Mouse (Mus musculus) neural tube, embryonic 14.5 days (tissue): Measurements from ENCODE around the gene Bcl7b. TPM values are rescaled to one million over a fixed set of nuclear protein-coding genes. Genes with fewer than 3 reads are reported as not detected.
A peak's percentile ranks its signal among the peaks of the same experiment; 100 is the strongest.

ENCODE experiments used
- ATAC-seq: fragments of 200-750 bp; cut with Nextera tagmentation; 2 replicates; pipeline ENCODE4 v1.8.0; 2017; ENCODE audit warnings: low read depth, mild to moderate bottlenecking, moderate TSS enrichment, moderate library complexity
- H3K27ac ChIP-seq: fragments of 300-500 bp; sonication (generic); 2 replicates; pipeline ENCODE4 v1.5.1; 2014; ENCODE audit warnings: low read depth, mild to moderate bottlenecking, control low read depth, low read length, moderate library complexity, mixed read lengths
- H3K27me3 ChIP-seq: fragments of 300-500 bp; sonication (generic); 2 replicates; pipeline ENCODE4 v1.6.1; 2014; ENCODE audit warnings: low read length; ENCODE audit not compliant: control insufficient read depth, insufficient read depth
- H3K36me3 ChIP-seq: fragments of 300-500 bp; sonication (generic); 2 replicates; pipeline ENCODE4 v1.6.1; 2014; ENCODE audit warnings: low read length, mixed read lengths; ENCODE audit not compliant: control insufficient read depth, insufficient read depth
- H3K4me1 ChIP-seq: fragments of 300-500 bp; sonication (generic); 2 replicates; pipeline ENCODE4 v1.6.1; 2014; ENCODE audit warnings: low read length; ENCODE audit not compliant: control insufficient read depth, insufficient read depth
- H3K4me2 ChIP-seq: fragments of 300-500 bp; sonication (generic); 2 replicates; pipeline ENCODE4 v1.6.1; 2014; ENCODE audit warnings: mild to moderate bottlenecking, low read depth, low read length, control low read depth
- H3K4me3 ChIP-seq: fragments of 300-500 bp; sonication (generic); 2 replicates; pipeline ENCODE4 v1.5.1; 2014; ENCODE audit warnings: low read depth, low read length, control low read depth, mixed read lengths
- H3K9ac ChIP-seq: fragments of 300-500 bp; sonication (generic); replicated peaks from 2 replicates; pipeline ENCODE4 v1.6.1; 2014; ENCODE audit warnings: low read depth, mild to moderate bottlenecking, control low read depth, low read length, mixed read lengths
- H3K9me3 ChIP-seq: fragments of 300-500 bp; sonication (generic); 2 replicates; pipeline ENCODE4 v1.6.1; 2016; ENCODE audit warnings: low read length; ENCODE audit not compliant: control insufficient read depth
- WGBS: fragments of 180-500 bp; shearing (Covaris S2); extraction: QIAGEN DNeasy Blood & Tissue Kit; methylation state at CpG from one replicate; pipeline ENCODE4 v1.1.7; 2014; 5-methylcytosine and 5-hydroxymethylcytosine counted together
- polyA plus RNA-seq: library from polyadenylated mRNA; unstranded; fragments of >200 nt; fragmentation: Nextera tagmentation; extraction: Ambion mirVana; gene quantifications from 2 replicates; pipeline ENCODE4 v1.2.1, GENCODE M21; 2014

Gene Bcl7b
- polyA plus RNA-seq, 1 experiment from 2014 or later, result 40.0 TPM

DNA sequence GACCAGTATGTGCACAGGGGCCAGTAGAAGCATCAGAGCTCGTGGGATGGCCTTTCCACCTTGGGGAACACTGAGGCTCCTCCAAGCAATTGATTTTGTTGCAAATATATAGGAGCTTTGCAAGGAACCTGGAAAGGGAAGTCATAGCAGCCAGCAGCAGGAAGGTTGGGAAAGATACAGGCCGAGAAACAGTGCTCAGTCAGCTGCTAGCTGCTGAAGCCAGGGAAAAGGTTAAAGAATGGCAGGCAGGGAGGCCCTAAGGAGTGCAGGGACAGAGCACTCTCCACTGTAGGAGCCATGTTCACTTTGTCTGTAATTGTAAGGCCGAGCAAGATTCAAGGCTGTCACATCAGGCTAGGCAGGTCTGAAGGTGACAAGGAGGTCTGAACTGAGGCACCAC is 10.4 kb downstream of the Bcl7b start:
- ATAC-seq, result no peak
- Histone ChIP-seq H3K9me3 (no peaks in the 10 kb centered on the region), H3K27ac (no peak overlapping the region), H3K4me3 (no peak overlapping the region), H3K4me1 (no peaks in the 10 kb centered on the region), H3K4me2 (no peak overlapping the region), H3K27me3 (no peaks in the 10 kb centered on the region), H3K36me3 (peaks cover 43% of the 10 kb centered on the region), H3K9ac (no peak overlapping the region)
- WGBS, result 92% methylated on average over 3 of the region's 3 CpGs

GRCm38 (mm10) chr5:135178996-135179395 is 10.9 kb downstream of the Bcl7b start:
- H3K4me2 ChIP-seq, result no peak overlapping the region
- no peaks in the 10 kb centered on the region for H3K27me3 ChIP-seq
- H3K4me3 ChIP-seq, result no peak overlapping the region
- no peak overlapping the region for H3K27ac ChIP-seq
- 84% methylated on average over 4 of the region's 4 CpGs for WGBS
- no peaks in the 10 kb centered on the region for H3K9me3 ChIP-seq
- H3K36me3 ChIP-seq, result peaks cover 43% of the 10 kb centered on the region
- no peak overlapping the region for H3K9ac ChIP-seq
- no peak for ATAC-seq
- H3K4me1 ChIP-seq, result no peaks in the 10 kb centered on the region

GRCm38 (mm10) chr5:135179616-135180015 is 11.5 kb downstream of the Bcl7b start:
- H3K9ac ChIP-seq, result no peak overlapping the region
- no peak overlapping the region for H3K27ac ChIP-seq
- H3K4me3 ChIP-seq, result no peak overlapping the region
- H3K27me3 ChIP-seq, result no peaks in the 10 kb centered on the region
- H3K36me3 ChIP-seq, result peaks cover 43% of the 10 kb centered on the region
- H3K9me3 ChIP-seq, result no peaks in the 10 kb centered on the region
- no peak for ATAC-seq
- H3K4me1 ChIP-seq, result no peaks in the 10 kb centered on the region
- no peak overlapping the region for H3K4me2 ChIP-seq
- WGBS, result 96% methylated on average over 7 of the region's 7 CpGs

DNA sequence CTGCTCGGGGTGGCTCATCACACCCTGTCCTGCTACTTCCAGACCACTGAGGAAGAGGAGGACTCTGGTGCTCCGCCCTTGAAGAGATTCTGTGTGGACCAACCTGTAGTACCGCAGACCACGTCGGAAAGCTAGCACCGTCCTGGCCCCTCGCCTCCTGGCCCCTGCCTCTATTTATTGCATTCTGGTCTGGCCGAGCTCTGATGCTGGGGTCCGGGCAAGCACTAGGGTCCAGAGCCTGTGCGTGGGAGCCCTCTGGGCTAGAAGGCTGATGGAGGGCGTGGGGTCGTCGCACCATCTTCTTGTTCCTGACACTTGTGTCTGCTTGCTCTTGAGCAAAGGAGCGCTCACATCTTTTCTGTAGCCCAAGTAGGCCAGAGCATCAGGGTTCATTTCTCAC is 12.7 kb downstream of the Bcl7b start:
- Histone ChIP-seq H3K9me3 (no peaks in the 10 kb centered on the region), H3K27ac (no peak overlapping the region), H3K4me1 (no peaks in the 10 kb centered on the region), H3K4me3 (no peak overlapping the region), H3K9ac (no peak overlapping the region), H3K4me2 (no peak overlapping the region), H3K36me3 (peaks cover 43% of the 10 kb centered on the region), H3K27me3 (no peaks in the 10 kb centered on the region)
- ATAC-seq, result no peak
- 94% methylated on average over 14 of the region's 14 CpGs for WGBS

GRCm38 (mm10) chr5:135181776-135182175 is 13.7 kb downstream of the Bcl7b start:
- Histone ChIP-seq H3K4me1 (no peaks in the 10 kb centered on the region), H3K27me3 (no peaks in the 10 kb centered on the region), H3K4me3 (no peak overlapping the region), H3K9me3 (no peaks in the 10 kb centered on the region), H3K4me2 (no peak overlapping the region), H3K27ac (no peak overlapping the region), H3K36me3 (peaks cover 40% of the 10 kb centered on the region), H3K9ac (no peak overlapping the region)
- WGBS, result 70% methylated on average over 6 of the region's 6 CpGs
- ATAC-seq, result no peak

DNA sequence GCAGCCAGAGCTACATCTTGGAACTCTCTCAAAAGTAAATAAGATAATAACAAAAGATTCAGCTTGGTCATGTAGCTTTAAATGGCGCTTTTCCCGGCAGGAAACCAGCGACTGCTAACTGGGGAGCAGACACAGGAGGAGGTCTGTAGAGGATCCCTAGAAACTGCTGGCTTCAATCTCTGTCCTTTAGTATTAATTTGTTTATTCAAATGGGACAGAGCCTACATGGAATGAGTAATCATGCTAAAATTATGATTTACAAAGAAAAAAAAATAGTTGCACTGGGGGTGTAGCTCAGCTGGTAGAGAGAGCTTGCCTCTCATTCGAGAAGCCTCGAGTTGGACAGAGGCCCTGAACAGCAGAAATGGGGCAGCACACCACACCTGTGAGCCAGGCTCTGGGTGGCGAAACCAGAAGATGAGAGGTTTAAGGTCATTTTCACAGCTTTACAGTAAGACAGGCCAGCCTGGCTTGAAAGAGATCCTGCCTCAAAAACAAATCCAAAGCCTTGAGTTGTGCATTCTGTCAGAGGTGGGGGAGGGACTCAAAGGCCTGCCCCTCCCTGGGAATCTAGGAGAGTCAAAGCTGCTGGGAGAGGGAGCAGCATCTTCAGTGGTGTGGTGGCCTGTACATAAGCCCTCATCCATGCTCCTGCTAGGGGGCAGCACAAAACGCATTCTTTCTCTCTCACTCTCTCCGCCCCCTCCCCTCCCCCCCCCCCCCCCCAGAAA is 15.2 kb downstream of the Bcl7b start:
- Histone ChIP-seq H3K4me3 (no peak overlapping the region), H3K27ac (no peak overlapping the region), H3K36me3 (peaks cover 34% of the 10 kb centered on the region), H3K9ac (no peak overlapping the region), H3K9me3 (no peaks in the 10 kb centered on the region), H3K4me1 (peaks cover 1% of the 10 kb centered on the region; the same call in 1 of the 2 replicates), H3K4me2 (no peak overlapping the region), H3K27me3 (no peaks in the 10 kb centered on the region)
- ATAC-seq, result no peak
- WGBS, result 55% methylated on average over 8 of the region's 8 CpGs

DNA sequence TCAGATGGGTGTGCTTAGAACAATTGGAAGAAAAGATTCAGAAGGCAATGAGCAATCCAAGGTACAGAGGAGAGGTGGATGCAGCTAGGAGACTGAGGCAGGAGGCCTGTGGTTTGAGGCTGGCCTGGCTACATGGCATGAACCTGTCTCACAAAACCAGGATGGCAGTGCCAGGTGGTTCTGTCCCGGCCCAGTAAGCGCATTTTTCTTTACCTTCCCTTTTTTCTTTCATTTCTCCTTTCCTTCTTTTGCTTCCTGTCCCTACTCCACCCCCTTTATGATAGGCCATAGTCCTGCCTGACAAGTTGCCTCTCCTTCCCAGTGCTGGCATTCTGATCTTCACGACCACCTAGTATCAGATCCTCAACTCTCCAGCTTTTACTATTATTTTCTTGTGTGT is 16.9 kb downstream of the Bcl7b start:
- ATAC-seq, result no peak
- Histone ChIP-seq H3K9me3 (no peaks in the 10 kb centered on the region), H3K27ac (no peak overlapping the region), H3K4me3 (no peak overlapping the region), H3K27me3 (no peaks in the 10 kb centered on the region), H3K9ac (no peak overlapping the region), H3K36me3 (peaks cover 29% of the 10 kb centered on the region), H3K4me1 (peaks cover 19% of the 10 kb centered on the region), H3K4me2 (no peak overlapping the region)
- 97% methylated on average over 3 of the region's 3 CpGs for WGBS

- ATAC-seq, result no peak
Measured at GRCm38 (mm10) chr5:135185596-135185995, 17.5 kb downstream of the Bcl7b start.

GRCm38 (mm10) chr5:135186231-135186620 is 18.1 kb downstream of the Bcl7b start:
- ATAC-seq, result no peak
- Histone ChIP-seq H3K4me2 (peak overlapping the region; percentile 76), H3K4me3 (peak overlapping the region; percentile 99), H3K36me3 (peaks cover 18% of the 10 kb centered on the region), H3K27me3 (no peaks in the 10 kb centered on the region), H3K9me3 (no peaks in the 10 kb centered on the region), H3K9ac (peak overlapping the region; percentile 89), H3K4me1 (peaks cover 24% of the 10 kb centered on the region), H3K27ac (peak overlapping the region; percentile 93)
- 21% methylated on average over 10 of the region's 10 CpGs for WGBS

More at GRCm38 (mm10) chr5:135185596-135185995, 17.5 kb downstream of the Bcl7b start:
- Histone ChIP-seq H3K9me3 (no peaks in the 10 kb centered on the region), H3K27me3 (no peaks in the 10 kb centered on the region), H3K36me3 (peaks cover 24% of the 10 kb centered on the region), H3K4me3 (no peak overlapping the region), H3K4me2 (no peak overlapping the region), H3K4me1 (peaks cover 22% of the 10 kb centered on the region), H3K27ac (no peak overlapping the region), H3K9ac (no peak overlapping the region)
- WGBS, result 37% methylated on average over 3 of the region's 3 CpGs
